Mouse (Mus musculus) testis, postnatal 10 days (tissue): ENCODE measurements around the gene Trex2.

ENCODE experiments used
- DNase-seq: peaks from one replicate; pipeline ENCODE4 v3.0.0; 2021; ENCODE audit warnings: low spot score

Gene Trex2

GRCm38 (mm10) chrX:73435252-73435651, at the start of gene Trex2:
Gene Trex2 (minus strand): TSS chrX:73435344.
- DNase-seq = no peak

GRCm38 (mm10) chrX:73484870-73485269, 49.7 kb upstream of the Trex2 start:
- DNase-seq = no peak

GRCm38 (mm10) chrX:73484076-73484475, 48.9 kb upstream of the Trex2 start:
- peak; percentile 50 for DNase-seq

- DNase-seq = peak; percentile 47
These were observed 48.3 kb upstream of the Trex2 start, which contains the start of gene Bgn for GRCm38 (mm10) chrX:73483484-73483810. Gene Bgn (plus strand): TSS chrX:73483602.

- no peak for DNase-seq
These were observed 47.7 kb upstream of the Trex2 start for GRCm38 (mm10) chrX:73482643-73483483.

- no peak for DNase-seq
These were observed 45.2 kb upstream of the Trex2 start for GRCm38 (mm10) chrX:73480334-73480733.

- no peak for DNase-seq
These were observed 44.5 kb upstream of the Trex2 start for GRCm38 (mm10) chrX:73479656-73480055.

- no peak for DNase-seq
These were observed 42.4 kb upstream of the Trex2 start for GRCm38 (mm10) chrX:73477500-73477899.

- DNase-seq = peak; percentile 46
These were observed 41.5 kb upstream of the Trex2 start for GRCm38 (mm10) chrX:73476621-73477020.

GRCm38 (mm10) chrX:73475658-73476256, 40.6 kb upstream of the Trex2 start:
- no peak for DNase-seq

GRCm38 (mm10) chrX:73474340-73475165, 39.4 kb upstream of the Trex2 start:
- peak; percentile 46 for DNase-seq

- DNase-seq = no peak
These were observed 36.6 kb upstream of the Trex2 start for GRCm38 (mm10) chrX:73471764-73472163.

- DNase-seq = no peak
These were observed 33.6 kb upstream of the Trex2 start for GRCm38 (mm10) chrX:73468752-73469151.

- DNase-seq = no peak
These were observed 33.2 kb upstream of the Trex2 start for GRCm38 (mm10) chrX:73468330-73468729.

GRCm38 (mm10) chrX:73467446-73468241, 32.5 kb upstream of the Trex2 start:
- DNase-seq = no peak

- no peak for DNase-seq
These were observed 30.5 kb upstream of the Trex2 start for GRCm38 (mm10) chrX:73465483-73466186.

GRCm38 (mm10) chrX:73460792-73461191, 25.6 kb upstream of the Trex2 start:
- DNase-seq = no peak

- DNase-seq = peak; percentile 87
These were observed 23.8 kb upstream of the Trex2 start, which contains the start of gene Haus7 for GRCm38 (mm10) chrX:73458877-73459392. Gene Haus7 (minus strand): TSS chrX:73459044.

GRCm38 (mm10) chrX:73451949-73452348, 16.8 kb upstream of the Trex2 start:
- DNase-seq = peak; percentile 82

GRCm38 (mm10) chrX:73441428-73441827, 6.3 kb upstream of the Trex2 start:
- DNase-seq = no peak

- DNase-seq = no peak
These were observed 2.3 kb downstream of the Trex2 start for GRCm38 (mm10) chrX:73432850-73433249.
